Mouse (Mus musculus) stomach, postnatal 0 days (tissue): Measurements from ENCODE around the gene Bicd2.

ENCODE experiments used
- CTCF ChIP-seq: IDR thresholded peaks from 2 replicates; pipeline ENCODE4 v1.5.1; 2016; ENCODE audit warnings: antibody characterized with exemption, low read depth, mild to moderate bottlenecking, moderate library complexity
- EP300 ChIP-seq: optimal IDR thresholded peaks from 2 replicates; pipeline ENCODE3; 2016; ENCODE audit warnings: antibody characterized with exemption

DNA sequence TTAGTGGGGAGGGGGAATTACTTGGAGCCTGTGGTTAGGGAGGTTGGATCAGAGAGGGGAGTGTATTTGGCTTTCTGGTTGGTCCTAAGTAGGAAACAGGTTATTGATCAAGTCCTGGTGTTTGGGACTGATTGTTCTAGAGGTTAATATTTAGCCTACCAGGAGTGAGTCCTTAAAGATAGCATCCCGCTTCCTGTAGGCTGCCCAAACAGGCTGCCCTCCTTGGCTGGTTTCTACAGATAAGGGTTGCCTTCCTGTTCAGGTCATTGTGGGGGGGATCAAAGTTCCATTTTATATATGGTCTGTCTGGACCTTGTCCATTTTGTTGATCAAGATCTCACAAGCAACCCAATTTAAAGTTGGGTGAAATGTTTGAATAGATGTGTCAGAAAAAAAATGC is 52.2 kb downstream of the Bicd2 start:
- no peak for TF ChIP-seq CTCF
- TF ChIP-seq EP300, result no peak
